Mouse (Mus musculus): ENCODE results near the gene Ccnjl.

Ccnjl gene

GRCm38 (mm10) chr11:43624341-43624740 is 95.8 kb downstream of the Ccnjl start:
- DNase-seq (ENCODE audit: extremely low read depth, low read depth), result no peak

DNA sequence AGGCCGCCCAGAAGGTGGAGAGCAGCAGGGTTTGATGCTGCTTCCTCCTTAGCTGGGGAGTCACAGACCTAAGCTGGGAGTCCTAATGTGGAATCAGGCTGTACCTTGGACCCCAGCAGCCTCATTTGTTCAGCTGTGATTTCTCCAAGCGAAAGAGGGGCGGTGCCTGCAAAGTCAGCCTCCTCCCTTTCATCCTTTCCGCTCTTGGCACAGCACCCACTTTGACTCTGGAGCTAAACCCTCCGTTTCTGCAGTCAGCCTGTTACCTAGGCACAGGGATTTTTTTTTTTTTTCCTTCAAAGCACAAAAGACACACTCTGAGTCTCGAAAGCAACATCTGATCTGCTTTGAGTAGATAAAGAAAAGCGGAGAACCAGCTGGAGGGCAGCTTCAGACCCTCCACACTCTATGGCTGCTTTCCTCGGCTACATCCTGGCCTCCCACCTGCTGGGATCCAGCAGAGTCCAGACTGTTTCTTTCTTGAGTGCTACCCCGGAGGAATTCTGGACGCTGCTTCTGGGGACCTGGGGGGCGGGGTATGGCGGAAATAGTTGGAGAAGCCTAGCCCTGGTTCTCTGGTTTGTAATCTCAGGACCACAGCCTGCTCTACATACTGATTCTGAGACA is 97.8 kb downstream of the Ccnjl start:
- DNase-seq (ENCODE audit: extremely low read depth, low read depth), result no peak

DNA sequence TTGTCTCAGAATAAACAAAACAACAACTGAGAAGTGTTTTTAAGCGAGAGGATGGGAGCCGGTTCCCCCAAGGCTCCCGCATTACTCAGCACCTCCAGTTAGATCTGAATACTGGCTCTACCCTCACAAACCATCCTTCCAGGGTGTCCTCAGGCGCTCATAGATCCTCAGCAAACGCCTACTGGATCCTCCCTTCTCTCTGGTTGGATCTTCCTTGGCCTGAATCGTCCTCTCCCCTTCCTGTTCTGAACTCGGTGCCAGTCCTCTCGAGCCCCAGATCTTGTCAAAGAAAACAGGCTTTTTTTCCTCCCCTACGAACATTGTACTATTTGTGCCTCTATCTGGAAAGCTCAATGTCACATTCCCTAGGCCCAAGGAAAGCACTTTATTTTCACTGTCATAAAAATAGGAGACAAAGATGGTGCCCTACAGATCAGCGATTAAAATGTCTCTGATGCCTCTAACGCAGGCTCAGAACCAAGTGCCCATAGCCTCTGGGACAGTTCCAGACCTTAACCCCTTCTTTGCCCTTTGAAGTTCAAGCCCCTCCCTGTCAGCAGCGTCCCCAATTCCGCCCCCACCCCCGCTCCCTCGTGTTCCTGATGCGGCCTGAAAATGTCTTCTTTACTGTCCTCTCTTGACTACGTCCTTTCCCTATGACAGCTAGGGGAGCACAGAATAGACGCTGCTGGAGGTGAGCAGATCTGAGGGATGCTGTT is 98.5 kb downstream of the Ccnjl start:
- no peak for DNase-seq (ENCODE audit: extremely low read depth, low read depth)

DNA sequence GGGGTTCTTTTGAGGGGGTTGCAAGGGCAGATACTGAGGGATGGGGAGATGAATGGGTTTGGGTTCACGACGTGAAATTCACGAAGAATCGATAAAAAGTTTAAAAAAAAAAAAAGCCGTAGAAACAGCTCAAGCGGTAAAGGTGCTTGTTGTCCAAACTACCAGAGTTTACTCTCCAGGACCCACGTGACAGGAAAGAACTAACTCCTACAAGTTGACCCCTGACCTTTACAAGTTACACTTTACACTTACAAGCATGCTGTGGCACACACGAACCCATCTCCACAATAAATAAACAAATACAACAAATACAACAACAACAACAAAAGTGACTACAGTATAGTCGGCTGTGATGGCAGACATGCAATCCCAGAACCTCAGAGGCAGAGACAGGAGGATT is 103.1 kb downstream of the Ccnjl start:
- DNase-seq (ENCODE audit: extremely low read depth, low read depth), result no peak

- peak; percentile 19 for DNase-seq (ENCODE audit: extremely low read depth, low read depth)
Observed at GRCm38 (mm10) chr11:43632566-43632965, 104.0 kb downstream of the Ccnjl start.

DNA sequence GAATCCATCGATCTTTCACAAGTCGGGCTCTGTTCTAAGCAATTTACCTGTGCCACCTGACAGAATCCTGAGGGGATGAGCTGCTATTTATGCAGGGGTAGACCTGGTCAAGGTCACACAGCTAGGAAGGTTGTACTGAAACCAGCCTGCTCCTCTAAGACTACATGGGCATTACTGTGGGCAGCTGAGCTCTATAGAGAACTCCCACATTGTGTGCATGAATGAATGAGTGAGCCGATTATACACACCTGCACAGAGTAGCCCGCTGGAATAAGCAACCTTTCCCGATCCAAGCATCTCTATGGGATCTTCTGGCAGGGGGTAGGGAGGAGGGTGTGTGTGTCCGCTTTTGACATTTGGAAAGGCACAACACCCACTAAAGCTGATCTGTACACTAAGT is 104.6 kb downstream of the Ccnjl start:
- no peak for DNase-seq (ENCODE audit: extremely low read depth, low read depth)

DNA sequence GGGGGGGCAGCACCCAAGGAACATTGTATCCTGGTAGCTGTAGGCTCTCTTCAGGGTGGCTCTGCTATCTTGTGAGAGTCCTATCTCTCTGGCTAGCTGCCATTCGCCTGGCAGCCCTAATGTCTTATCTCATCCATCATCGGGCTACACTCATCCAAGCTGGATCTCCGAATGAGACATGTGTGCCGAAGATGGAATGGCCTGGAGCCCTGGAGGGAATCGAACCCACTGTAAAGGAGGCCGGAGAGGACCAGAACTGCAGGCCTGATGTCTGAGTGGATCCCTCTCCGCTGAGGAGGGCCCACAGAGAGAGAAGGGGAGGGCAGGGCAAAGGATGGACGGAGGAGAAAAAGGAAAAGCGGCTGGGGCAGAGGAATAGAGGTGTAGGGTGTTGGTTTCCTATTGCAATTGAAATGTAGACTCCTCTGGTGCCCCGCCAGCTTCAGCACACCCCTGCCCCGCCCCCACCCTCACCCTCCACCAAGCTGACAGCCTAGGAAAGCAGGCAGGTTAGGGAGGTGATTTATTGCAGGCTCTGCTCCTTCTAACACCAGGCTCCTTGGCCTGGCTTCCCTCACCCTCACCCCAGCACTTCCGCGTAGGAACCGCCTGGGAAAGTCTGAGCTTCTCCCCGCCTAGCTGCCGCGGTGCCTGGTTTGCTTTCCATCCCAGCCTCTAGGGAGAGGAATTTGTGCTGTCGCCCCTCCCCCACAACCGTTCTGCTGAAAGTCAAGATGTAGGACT is 105.2 kb downstream of the Ccnjl start:
- no peak for DNase-seq (ENCODE audit: extremely low read depth, low read depth)
